Comparison of ENCODE assay signal across 11 mouse cellular contexts in genomic region chr9:41859780-41860179, GRCm38 (mm10).
DNase-seq lines count a peak whose midpoint lies in the region; ATAC-seq lines count a peak whose summit lies in the region.
"Had no signal": no experiment of that assay in that cellular context is flagged by ENCODE, and none has a peak within 500 bp of the region (broad histone marks: within the 10 kb centered on the region; RNA-seq: fewer than 3 reads in every experiment).

No protein-coding gene starts in this region.

- WGBS in hindbrain, embryonic 12.5 days: 75% methylated on average over 3 of the region's 3 CpGs
- 76% methylated on average over 3 of the region's 3 CpGs for WGBS in hindbrain, embryonic 11.5 days
- 55% methylated on average over 3 of the region's 3 CpGs for WGBS in embryonic facial prominence, embryonic 15.5 days
- WGBS in limb, embryonic 11.5 days: 82% methylated on average over 3 of the region's 3 CpGs

- ATAC-seq in hindbrain, embryonic 12.5 days (ENCODE audit: low FRiP score): no peak
- ATAC-seq in hindbrain, embryonic 11.5 days (ENCODE audit: low FRiP score): no peak
- no peak for ATAC-seq in embryonic facial prominence, embryonic 15.5 days (ENCODE audit: insufficient number of reproducible peaks, low FRiP score, low TSS enrichment, low read depth)
- no peak for ATAC-seq in limb, embryonic 11.5 days (ENCODE audit: insufficient number of reproducible peaks, low FRiP score, low TSS enrichment, low read depth)
- ATAC-seq in activated CD4-positive, CD25-positive, alpha-beta regulatory T cell, adult 4 months: no peak
- ATAC-seq: liver, embryonic 12.5 days had no signal

- no peak overlapping the region for H3K9ac ChIP-seq in hindbrain, embryonic 12.5 days
- H3K9ac ChIP-seq in hindbrain, embryonic 11.5 days (ENCODE audit: low read depth, low read length): no peak overlapping the region
- H3K9ac ChIP-seq in embryonic facial prominence, embryonic 15.5 days: no peak overlapping the region
- H3K9ac ChIP-seq in limb, embryonic 11.5 days (ENCODE audit: low read length): no peak overlapping the region
- H3K9ac ChIP-seq: liver, embryonic 12.5 days had no signal

- H3K4me2 ChIP-seq in hindbrain, embryonic 12.5 days (replicated peaks): no peak overlapping the region
- no peak overlapping the region for H3K4me2 ChIP-seq in hindbrain, embryonic 11.5 days (replicated peaks; ENCODE audit: low read depth, low read length)
- no peak overlapping the region for H3K4me2 ChIP-seq in embryonic facial prominence, embryonic 15.5 days (replicated peaks)
- no peak overlapping the region for H3K4me2 ChIP-seq in limb, embryonic 11.5 days (ENCODE audit: low read depth, severe bottlenecking)
- H3K4me2 ChIP-seq: liver, embryonic 12.5 days had no signal

- H3K4me3 ChIP-seq in hindbrain, embryonic 12.5 days: no peak overlapping the region
- no peak overlapping the region for H3K4me3 ChIP-seq in hindbrain, embryonic 11.5 days (ENCODE audit: low read depth, low read length)
- H3K4me3 ChIP-seq in embryonic facial prominence, embryonic 15.5 days (replicated peaks): no peak overlapping the region
- no peak overlapping the region for H3K4me3 ChIP-seq in limb, embryonic 11.5 days (ENCODE audit: low read depth, low read length)
- H3K4me3 ChIP-seq: liver, embryonic 12.5 days had no signal

- no peaks in the 10 kb centered on the region for H3K27me3 ChIP-seq in hindbrain, embryonic 12.5 days
- H3K27me3 ChIP-seq in hindbrain, embryonic 11.5 days (ENCODE audit: control insufficient read depth, insufficient read depth, low read length): no peaks in the 10 kb centered on the region
- H3K27me3 ChIP-seq in embryonic facial prominence, embryonic 15.5 days: no peaks in the 10 kb centered on the region
- H3K27me3 ChIP-seq in limb, embryonic 11.5 days (ENCODE audit: control insufficient read depth, insufficient read depth, low read length): no peaks in the 10 kb centered on the region
- H3K27me3 ChIP-seq: liver, embryonic 12.5 days had no signal

- peaks cover 30% of the 10 kb centered on the region for H3K4me1 ChIP-seq in hindbrain, embryonic 12.5 days
- no peaks in the 10 kb centered on the region for H3K4me1 ChIP-seq in hindbrain, embryonic 11.5 days (replicated peaks; ENCODE audit: control insufficient read depth, insufficient read depth, low read length)
- peaks cover 30% of the 10 kb centered on the region for H3K4me1 ChIP-seq in embryonic facial prominence, embryonic 15.5 days
- H3K4me1 ChIP-seq in limb, embryonic 11.5 days (ENCODE audit: control insufficient read depth, insufficient read depth, low read length): peaks cover 30% of the 10 kb centered on the region
- H3K4me1 ChIP-seq: liver, embryonic 12.5 days had no signal

- no peaks in the 10 kb centered on the region for H3K36me3 ChIP-seq in hindbrain, embryonic 12.5 days
- no peaks in the 10 kb centered on the region for H3K36me3 ChIP-seq in hindbrain, embryonic 11.5 days (ENCODE audit: control insufficient read depth, insufficient read depth, low read length)
- no peaks in the 10 kb centered on the region for H3K36me3 ChIP-seq in embryonic facial prominence, embryonic 15.5 days
- no peaks in the 10 kb centered on the region for H3K36me3 ChIP-seq in limb, embryonic 11.5 days (ENCODE audit: control insufficient read depth, insufficient read depth, low read length)
- H3K36me3 ChIP-seq: liver, embryonic 12.5 days had no signal

- H3K9me3 ChIP-seq in hindbrain, embryonic 12.5 days (replicated peaks): no peaks in the 10 kb centered on the region
- no peaks in the 10 kb centered on the region for H3K9me3 ChIP-seq in hindbrain, embryonic 11.5 days (ENCODE audit: control insufficient read depth, low read length)
- no peaks in the 10 kb centered on the region for H3K9me3 ChIP-seq in embryonic facial prominence, embryonic 15.5 days (replicated peaks)
- no peaks in the 10 kb centered on the region for H3K9me3 ChIP-seq in limb, embryonic 11.5 days (ENCODE audit: control insufficient read depth, low read length)
- H3K9me3 ChIP-seq: liver, embryonic 12.5 days had no signal

- H3K27ac ChIP-seq in hindbrain, embryonic 12.5 days: peak overlapping the region; percentile 84
- no peak overlapping the region for H3K27ac ChIP-seq in hindbrain, embryonic 11.5 days (ENCODE audit: low read depth, low read length)
- peak overlapping the region; percentile 89 for H3K27ac ChIP-seq in embryonic facial prominence, embryonic 15.5 days (replicated peaks)
- H3K27ac ChIP-seq in limb, embryonic 11.5 days (replicated peaks; ENCODE audit: low read depth, low read length): peak overlapping the region; percentile 89
- H3K27ac ChIP-seq: liver, embryonic 12.5 days had no signal

- no peak for DNase-seq in hindbrain, embryonic 11.5 days (ENCODE audit: low spot score)
- peak; percentile 55 for DNase-seq in brain, adult 2 months (ENCODE audit: low read depth, low spot score)
- DNase-seq in limb, embryonic 11.5 days (ENCODE audit: low spot score): no peak
- no peak for DNase-seq in layer of hippocampus, adult 11-12 months (ENCODE audit: low spot score)
- no peak for DNase-seq in urinary bladder, postnatal 36 days (ENCODE audit: low spot score in 2 of 2)
- DNase-seq: gastrocnemius, postnatal 10 days; kidney, adult 9 months had no signal
